Mouse (Mus musculus): Measurements from ENCODE around the gene Icam1.
A peak's percentile ranks its signal among the peaks of the same experiment; 100 is the strongest.

Gene Icam1

DNA sequence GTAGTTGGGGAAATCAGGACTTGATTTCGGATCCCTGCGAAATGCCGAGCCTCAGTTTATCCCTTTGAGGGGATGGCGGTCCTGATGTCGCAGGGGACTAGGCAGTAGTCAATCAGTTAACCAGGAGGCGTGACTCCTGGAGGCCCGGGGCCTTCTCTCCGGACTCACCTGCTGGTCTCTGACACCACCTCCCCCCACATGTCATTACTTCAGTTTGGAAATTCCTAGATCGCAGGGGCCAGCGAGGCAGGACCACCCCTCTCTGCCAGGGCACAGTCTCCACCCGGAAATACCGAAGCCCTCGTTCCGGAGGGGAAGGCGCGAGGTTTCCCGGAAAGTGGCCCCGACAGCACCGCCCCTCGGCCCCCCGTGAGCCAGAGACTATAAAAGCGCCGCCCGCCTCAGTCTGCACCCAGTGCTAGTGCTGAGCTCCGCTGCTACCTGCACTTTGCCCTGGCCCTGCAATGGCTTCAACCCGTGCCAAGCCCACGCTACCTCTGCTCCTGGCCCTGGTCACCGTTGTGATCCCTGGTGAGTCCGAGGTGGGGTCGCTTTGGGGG is at the start of gene Icam1:
Icam1 (plus strand) TSS at position 415 of the 560 bp plus-strand sequence.
- peak; percentile 61 for DNase-seq

DNA sequence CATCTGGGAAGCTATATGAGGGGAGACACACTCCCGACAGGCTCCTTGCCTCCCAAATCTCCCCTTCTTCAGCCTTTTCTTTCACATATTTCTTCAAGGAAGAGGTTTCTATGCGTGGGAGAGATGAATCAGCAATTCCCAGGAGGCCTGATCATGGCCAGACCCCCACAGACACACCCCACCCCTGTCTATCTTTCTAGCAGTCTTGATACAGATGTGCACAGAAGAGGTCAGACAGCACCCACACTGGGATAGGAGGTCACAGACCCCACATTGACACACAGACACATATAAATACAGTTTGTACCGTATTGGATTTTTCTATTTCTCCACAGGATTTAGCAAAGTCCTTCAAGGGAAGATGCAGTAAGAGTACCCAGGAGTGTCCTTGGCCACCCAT is 49.8 kb upstream of the Icam1 start:
- DNase-seq: no peak

DNA sequence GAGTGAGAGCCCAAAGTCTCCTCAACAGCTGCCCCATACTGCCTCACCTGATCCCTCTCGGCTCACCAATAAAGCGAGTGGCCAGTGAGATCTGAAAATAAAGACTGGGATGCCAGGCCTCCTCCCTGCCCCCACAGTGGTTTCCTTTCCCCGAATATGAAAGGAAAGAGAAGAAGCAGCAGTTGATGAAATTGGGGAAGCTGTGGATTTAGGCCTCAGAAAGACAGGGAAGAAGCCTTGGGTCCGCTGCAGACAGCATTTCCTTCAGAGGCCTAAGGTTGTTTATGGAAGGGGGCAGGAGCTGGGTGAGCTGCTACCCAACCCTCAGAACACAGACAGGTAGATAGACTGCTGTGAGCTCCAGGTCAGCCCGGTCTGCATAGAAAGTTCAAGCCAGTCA is 49.0 kb upstream of the Icam1 start:
- no peak for DNase-seq

DNA sequence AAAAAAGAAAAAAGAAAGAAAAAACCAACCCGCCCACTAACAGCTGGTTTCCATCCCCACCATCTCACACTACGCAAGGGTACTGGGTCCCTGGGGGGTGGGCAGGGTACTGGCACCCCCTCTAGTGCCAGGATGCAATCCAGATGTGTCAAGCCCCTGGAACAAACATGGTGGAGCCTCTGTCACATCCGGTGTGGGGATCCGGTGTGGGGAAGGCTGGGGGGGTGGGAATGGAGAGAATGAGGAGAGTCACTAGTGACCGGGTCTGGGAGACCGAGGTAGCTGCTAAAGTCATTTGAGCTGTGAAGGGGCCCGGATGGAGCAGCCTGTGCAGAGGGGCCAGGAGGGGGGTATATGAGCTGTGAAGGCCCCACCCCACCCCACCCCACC is 44.0 kb upstream of the Icam1 start:
- DNase-seq: no peak

DNA sequence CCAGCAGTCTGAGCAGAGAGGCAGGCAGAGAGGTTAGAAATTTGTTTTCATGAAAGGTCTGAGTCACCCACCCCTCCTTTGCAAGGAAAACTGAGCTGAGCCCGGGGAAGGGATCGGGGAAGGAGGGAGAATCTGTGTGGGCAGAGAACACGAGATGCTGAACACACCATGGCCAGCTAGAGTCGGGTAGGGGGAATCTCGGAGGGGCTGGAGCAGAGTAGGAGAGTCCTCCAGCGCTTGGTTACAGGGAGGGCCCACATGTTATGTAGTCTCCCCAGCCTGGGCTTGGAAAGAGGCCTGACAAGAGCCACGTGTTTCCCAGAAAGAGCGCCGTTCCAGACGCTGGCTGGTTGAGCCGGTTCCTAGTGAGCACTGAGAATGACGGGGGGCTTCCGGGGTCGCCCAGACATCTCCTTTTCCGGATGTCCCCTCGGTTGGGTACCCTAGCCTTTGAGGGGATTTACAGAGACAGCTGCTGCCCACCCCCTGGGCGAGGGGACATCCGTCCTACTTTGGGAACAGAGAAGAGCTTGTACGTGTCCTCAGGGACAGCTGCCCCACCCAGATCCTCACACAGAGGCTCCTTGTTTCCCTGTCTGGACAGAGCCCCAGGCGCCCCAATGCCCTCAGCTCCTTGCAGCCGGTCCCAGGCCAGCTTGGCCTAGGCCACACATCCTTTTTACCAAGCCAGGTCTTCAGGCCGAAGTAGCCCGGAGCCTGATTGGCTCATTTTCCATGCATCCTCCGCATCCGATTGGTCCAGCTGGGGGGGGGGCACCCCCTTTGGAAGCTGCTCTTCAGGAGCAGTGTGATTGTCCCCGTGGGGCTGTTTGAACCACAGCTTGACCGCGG is 43.4 kb upstream of the Icam1 start:
- DNase-seq: peak; percentile 60

DNA sequence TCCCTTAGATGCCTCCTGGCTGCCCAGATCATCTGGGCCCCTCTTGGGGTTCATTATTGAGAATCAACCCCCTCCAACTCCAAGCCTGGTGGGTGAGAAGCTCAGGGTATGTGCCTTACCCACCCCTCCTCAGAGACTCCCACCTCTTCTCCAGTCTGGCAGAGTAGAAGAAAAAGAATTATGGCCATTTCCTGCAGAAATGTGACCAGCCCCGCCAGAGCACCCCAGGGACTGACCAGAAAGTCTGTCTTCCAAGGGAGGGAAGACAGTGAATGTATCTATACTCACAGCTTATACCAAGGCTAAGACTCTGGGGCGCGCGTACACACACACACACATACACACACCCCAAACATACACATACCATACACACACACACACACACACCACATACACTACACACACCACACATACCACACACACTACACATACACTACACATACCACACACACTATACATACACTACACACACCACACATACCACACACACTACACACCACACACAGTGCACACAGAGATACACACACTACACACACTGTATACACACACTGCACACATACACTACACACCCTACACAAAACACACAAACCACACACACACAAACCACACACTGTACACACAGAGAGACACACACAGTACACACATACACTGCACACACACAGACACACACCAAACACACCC is 42.6 kb upstream of the Icam1 start:
- no peak for DNase-seq

DNA sequence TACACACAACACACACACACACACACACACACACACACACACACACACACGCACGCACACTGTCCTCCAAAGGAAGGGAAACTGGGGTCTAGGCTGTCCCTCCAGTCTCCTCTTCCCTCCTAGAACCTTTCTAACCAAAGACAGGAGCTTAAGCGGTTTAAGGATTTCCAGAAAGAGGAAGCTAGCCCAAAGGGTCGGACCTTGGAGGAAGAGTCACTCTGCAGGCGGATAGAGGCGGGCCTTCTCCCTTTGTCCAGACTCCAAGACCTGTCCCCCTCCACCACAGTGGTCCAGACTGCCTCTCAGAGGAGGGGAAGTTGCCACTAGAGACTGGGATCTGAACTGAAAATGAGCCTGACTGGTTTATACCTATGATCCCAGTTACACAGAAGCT is 42.1 kb upstream of the Icam1 start:
- no peak for DNase-seq

DNA sequence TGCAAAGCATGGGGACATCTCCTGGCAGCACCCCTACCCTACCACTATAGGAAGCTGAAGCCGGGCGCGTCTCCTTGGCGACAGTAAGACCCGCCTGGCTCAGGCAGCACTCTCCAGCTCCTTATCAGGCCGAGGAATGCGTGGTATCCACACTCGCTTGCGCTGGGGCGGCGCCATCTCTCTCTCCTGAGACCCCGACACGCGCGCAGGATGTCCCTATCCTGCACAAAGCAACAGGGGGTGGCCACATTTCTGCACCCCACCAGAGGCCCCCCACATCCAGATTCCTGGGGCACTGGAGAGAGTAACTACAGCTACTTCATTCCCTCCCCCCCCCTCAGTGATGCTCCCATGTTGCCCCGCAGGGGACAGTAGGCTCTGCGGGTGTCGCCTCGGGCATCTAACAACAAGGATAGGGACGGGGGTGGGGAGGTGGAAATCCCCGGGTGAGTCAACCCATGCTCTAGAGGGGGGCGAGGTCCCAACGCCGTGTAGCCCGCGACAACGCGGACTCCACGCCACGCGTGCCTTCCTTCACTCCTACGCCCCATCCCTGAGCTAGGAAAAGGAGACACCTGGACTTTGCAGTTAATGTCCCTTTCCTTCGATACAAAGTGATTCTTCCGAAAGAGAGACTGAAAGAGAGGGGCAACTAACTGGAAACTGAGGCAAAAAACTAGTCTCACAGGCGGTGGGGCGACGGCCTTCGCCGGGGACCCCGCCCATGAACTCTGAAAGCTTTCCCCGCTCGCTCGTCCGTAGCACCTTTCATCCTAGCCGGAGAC is 40.2 kb upstream of the Icam1 start:
- peak; percentile 50 for DNase-seq

DNA sequence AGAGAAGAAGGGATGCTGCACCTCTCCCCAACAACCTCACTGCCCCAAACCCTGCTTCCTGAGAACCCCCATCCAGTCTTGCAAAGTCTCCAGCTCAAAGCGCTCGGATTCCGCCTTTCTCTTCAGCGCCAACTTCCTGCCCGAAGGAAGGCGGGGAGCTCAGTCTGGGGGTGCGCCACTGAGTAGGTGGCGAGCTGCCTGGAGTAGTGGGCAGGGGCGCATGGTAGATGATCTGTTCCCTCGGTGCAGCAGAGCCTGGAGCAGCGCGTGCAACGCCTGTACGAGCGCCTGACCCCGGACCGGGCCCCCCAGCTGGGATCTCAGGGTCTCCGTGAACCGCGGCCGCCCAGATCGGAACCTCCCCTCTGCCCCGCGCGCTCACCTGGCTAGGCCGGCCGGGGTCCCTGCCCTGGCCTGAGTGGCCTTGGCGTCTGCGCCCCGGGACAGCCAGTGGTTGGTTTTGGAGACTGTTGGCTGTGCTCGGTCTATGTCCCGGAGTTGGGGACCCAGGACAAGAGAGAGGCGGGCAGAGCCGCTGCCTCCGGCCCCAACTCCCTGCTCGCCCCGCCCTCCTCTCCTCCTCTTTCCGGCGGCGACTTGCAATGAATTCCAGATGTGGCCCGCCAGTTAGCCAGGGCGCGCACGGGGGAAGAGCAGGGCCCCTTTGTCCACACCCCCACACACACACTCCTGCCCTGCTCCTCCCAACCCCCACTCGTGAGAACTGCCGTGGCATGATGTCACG is 39.4 kb upstream of the Icam1 start, which contains the start of gene S1pr2:
S1pr2 (minus strand) TSS at position 566 of the 745 bp plus-strand sequence.
- DNase-seq: peak; percentile 51

DNA sequence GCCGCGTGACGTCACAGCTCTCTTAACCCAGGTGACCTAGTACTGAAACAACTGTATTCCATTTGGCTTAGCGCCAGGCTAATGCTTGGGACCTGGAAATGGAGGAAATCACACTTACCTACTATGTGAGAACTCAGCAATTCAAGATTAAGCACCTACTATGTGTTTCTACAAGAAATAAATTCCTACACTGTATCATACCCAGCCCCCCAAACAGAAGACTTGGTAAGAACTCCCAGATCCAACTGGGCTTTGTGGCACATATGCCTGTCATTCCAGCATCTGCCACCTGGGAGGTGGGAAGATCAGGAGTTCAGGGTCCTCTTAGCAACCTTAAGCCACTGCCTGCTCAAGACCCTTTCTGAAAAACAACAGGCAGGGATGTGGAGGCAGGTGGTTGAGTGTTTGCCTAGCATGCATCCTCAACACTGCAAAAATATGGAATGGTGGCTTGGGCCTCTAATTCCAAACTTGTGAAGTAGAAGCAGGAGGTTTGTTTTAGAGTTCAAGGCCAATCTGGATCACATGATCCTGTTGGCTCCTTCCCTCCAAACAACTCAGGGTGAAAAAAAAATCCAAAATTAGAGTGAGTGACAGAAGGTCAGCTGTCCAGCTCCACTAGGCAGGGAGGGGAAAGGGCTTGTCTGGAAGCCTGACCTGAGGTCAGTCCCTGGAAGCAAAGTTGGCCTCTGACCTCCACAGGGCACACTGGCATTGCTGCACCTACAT is 38.7 kb upstream of the Icam1 start:
- DNase-seq: no peak

DNA sequence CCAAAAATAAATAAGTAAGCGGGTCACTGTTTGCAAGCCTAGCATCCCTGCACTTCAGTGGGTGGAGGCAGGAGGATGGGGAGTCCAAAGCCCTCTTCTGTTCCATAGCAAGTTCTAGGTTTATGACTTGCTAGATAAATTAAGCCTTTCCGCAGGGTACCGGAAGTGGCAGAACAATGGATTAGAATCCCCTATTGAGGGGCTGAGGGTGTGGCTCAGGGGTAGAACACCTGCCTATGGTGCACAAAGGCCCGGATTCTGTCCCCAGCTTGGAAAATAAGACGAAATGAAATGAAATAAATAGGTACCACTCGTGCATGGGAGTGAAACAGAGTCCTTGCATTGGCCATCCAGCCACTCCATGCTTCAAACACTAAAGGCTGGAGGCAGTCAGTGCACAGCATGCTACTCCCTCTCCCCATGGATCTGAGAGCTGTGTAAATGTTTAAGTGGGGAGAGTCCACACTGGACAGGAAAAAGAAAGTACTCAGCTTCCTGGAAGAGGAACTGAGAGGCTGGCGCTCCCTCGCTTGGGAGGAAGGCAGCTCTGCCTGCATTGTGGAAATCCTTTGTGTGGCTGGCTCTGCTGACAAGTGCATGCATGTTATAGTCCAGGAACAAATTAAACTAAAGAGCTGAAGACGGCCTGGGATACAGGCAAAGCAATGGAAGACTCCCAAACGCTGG is 37.2 kb upstream of the Icam1 start:
- no peak for DNase-seq

DNA sequence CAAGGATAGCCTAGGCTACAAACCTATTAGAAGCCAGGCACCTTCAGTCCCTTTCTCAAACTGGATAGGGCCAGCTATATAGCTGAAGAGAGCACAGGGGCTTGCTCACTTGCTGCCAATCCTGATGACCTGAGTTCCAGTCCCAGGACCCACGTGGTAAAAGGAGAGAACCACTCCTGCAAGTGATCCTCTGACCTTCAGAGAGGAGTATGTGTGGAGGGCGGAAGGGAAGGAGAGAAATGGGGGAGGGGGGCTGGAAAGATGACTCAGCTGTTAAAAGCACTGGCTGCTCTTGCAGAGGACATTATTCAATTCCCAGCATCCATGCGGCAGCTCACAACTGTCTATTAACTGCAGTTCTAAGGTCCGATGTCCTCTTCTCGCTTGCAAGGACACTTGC is 36.6 kb upstream of the Icam1 start:
- DNase-seq: no peak

DNA sequence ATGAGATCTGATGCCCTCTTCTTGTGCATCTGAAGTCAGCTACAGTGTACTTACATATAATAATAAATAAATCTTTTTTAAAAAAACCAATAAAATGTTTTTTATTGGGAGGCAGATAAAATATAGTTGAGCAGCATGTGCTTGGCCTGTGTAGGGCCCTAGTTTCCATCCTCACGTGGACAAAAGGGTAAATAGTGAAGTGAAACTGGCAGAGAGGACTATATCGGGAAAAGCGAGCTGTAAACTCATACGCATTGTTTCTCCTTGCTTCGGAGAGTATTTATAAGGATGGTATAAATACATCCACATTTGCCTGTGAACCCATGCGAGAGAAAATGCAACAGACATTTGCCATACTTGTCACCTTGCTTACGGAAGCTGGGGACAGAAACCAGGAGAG is 36.0 kb upstream of the Icam1 start:
- no peak for DNase-seq

DNA sequence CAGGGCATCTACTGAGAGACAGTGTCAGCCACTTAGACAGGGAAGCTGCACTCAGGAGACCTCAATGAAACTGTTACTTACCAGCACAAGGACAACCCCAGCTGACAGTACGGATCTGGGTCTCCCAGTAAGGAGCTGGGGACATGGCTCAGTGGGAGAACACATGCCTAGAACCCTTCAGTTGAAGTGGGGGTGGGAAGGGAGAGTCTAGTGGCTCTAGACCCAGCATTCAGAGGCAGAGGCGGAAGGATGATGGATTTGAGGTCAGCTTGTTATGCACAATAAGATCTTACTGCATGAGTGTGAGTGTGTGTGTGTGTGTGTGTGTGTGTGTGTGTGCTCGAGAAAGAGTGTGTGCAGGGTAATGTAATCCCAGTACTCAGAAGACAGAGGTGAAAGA is 33.6 kb upstream of the Icam1 start:
- no peak for DNase-seq

DNA sequence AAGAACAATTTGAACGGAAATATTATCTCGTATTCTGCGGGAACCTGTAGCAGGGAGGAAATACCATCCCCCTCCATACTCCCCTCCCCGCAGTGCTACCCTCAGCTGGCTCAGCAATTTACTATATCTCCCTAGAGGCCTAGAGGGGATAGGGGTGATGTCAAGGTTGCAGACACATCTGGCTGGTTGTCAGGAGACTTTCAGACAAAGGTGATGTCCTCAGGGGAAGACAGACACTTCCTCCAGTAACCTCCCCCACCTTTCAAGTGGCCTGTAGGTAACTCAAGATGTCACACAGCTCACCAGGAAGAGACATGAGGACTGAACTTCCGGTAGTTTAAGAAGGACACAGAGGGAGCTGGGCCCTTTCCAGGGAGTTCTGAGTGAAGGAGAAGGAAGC is 32.6 kb upstream of the Icam1 start:
- DNase-seq: no peak

DNA sequence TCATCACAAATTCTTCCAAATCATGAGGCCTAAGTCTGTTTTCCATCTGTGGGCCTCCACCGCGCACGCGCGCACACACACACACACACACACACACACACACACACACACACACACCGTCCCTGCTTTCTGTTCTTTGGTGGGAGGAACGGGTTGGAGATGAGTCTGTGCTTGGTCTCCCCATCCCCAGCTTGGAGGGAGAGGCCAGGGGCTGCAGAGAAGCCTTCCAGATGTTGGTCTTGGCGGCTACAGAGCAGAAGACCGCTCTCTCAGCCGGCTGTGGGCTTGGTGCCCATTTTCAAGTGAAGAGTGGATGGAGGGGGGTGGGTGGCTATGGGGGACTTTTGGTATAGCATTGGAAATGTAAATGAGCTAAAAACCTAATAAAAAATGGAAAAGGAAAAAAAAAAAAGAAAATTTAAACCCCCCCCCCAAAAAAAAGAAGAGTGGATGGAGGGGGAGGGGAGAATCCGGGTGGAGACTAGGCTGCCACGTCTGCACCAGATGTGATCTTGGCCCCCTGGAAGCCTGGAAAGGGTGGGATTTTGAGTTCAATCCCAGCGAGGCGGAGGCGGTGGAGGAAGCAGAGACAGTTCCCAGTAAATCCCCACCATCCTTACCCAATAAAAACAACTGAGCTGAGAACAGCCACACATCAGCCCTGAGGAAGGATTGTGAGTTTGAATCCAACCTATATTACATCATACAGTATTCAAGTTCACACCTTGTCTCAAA is 28.7 kb upstream of the Icam1 start:
- DNase-seq: no peak

DNA sequence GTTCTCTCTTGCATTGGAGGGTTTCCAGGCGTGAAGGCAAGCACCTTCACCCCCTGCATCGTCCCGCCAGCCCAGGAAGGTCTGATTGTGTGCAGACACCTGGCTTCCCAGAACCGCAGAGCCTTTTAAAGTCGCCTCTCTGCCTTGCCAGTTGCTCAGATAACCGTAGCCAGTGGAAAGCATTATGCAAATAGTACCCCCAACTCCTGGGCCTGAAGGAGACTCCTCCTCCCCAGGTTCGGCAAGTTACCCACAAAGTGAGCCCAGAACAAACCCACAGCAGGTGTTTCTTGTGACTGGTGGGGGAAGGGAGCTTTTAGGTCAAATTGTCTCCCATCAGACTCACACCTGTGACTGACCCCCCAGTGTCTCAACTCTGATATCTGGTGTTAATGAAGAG is 27.8 kb upstream of the Icam1 start:
- no peak for DNase-seq

DNA sequence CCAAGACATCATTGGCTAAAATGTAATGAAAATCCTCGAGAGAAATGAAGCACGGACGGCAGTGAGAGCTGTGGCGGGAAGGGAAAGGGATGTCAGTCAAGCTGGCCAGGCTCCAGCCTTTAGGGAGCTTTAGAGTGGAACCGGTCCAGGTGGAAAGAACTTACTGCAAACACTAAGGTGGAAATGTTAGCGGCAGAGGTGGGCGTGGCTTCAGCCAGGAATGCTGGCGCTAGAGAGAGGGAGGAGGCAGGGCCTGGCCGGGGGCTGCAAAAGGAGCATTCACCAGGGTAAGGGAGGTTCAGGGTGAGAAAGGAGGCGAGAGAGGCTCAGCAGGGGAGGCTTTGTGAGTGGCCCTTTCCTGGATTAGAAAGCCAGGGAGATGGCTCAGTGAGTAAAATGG is 24.9 kb upstream of the Icam1 start:
- DNase-seq: no peak

DNA sequence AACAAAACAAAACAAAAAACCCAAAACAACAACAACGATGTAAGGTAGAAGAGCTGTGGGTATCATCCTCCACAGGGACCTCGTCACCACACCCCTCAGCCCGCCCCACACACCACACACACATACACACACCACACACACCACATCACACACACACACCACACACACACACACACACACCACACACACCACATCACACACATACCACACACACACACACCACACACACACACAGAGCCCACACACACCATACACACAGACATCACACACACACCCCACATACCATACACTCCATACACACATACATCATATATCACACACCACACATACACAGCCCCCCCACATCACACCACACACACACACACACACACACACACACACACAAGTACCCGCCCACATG is 24.2 kb upstream of the Icam1 start:
- DNase-seq: no peak

DNA sequence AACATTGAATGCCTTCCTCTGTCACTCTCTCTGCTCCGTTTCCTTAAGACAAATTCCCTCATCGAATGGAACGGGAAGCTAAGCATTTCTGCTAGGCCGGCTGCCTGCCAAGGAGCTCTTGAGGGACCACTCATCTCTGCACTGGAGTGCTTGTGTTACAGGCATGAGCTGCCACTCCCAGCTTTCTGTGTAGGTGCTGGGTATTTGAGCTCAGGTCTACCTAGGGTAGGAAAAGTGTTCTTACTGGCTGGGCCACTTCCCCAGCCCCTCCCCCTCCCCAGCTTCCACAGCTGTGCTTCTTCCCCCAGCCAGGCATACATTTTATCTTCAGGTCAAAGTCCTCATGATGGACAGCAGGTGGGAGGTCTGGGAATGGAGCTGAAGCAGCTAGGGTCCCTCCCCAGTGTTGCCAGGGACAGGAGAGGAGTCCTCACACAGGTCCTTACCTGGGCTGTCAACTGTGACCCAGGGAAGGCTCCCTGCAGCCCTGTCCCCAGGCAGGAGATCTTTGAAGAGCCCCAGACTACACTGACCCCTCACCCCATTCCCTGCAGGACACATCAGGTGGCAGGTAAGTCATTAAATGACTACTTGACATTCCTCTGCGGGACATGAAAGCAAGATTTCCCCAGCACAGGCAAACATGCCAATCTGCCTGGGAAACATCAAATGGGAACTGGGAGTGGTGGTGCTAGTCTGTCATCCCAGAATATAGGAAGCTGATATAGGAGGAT is 22.5 kb upstream of the Icam1 start:
- no peak for DNase-seq

Data from right cerebral cortex, postnatal 14 days (tissue).